Mouse (Mus musculus): ENCODE data around the gene Psmb8.

Gene Psmb8

DNA sequence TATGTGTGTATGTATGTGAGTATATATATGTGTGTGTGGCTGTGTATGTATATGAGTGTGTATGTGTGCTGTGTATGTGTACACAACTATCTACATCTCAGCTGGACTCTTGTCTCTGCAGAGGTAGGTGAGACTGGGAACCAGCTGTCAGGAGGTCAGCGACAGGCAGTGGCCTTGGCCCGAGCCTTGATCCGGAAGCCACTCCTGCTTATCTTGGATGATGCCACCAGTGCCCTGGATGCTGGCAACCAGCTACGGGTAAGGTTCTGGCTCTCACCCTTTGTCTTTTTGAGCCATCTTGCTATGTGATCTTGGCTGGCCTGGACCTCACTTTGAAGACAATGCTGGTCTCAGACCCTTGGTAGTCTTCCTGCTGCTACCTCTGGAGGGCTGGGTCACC lies 2.8 kb upstream of the Psmb8 start:
- DNase-seq, result no peak

DNA sequence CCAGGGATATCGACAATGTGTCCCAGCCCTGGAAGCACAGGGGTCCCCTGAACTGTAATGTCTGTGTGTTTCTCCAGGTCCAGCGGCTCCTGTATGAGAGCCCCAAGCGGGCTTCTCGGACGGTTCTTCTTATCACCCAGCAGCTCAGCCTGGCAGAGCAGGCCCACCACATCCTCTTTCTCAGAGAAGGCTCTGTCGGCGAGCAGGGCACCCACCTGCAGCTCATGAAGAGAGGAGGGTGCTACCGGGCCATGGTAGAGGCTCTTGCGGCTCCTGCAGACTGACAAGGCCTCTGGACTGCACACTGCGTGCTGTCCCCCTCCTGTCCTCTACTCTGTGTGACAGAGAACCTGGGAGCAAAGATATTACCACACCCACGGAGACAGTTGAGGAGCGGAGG lies 1.0 kb upstream of the Psmb8 start:
- no peak for DNase-seq

GRCm38 (mm10) chr17:34197904-34198520 lies 491 bp downstream of the Psmb8 start:
- DNase-seq, result no peak

DNA sequence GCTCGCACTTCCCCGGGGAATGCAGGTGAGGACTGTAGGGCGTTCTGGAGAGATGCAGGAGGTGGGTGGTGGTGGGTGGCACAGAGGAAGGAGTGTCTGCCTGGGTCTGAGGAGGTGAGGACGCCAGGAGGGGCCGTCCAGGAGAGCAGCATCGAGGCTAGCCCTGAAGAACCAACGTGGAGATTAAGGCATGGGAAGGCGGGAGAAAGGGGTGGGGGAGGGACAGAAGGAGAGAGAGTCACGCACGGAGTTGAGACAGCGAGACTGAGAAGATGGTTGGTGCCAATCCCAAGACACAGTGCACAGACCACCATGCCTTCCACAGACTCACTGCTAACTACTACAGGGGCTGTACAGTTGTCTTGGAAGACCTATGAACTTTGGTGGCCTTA lies 996 bp downstream of the Psmb8 start:
- no peak for DNase-seq

- DNase-seq, result no peak
Observed at GRCm38 (mm10) chr17:34199050-34199619, 1.6 kb downstream of the Psmb8 start.

GRCm38 (mm10) chr17:34200047-34200446 lies 2.5 kb downstream of the Psmb8 start:
- DNase-seq, result no peak

DNA sequence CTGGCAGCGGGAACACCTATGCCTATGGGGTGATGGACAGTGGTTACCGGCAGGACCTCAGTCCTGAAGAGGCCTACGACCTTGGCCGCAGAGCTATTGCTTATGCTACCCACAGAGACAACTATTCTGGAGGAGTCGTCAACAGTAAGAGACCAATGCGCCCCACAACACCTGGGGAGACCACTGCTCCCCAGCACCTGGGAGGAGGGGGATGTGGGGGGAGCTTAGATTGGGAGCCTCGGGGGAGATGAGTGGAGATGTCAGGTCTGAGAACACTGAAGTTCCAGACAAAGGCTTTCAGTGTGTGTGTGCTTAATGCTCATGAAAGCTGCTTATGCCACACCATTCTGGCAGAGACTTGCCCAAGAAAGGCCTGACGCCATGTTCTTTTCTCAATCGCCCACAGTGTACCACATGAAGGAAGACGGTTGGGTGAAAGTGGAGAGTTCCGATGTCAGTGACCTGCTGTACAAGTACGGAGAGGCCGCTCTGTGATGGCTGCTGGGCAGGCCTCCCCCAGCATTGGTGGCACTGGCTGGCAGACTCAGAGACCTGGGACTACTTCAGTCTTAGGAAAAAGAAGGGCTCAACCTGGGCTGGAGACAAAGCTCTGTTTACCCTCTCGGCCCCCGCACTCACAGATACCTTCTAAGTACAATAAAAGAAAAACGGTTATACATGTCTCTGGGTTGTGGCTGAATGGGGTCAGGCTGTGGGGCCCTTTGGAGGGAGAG lies 3.4 kb downstream of the Psmb8 start:
- DNase-seq, result no peak

- DNase-seq, result no peak
Observed at GRCm38 (mm10) chr17:34201506-34202055, 4.1 kb downstream of the Psmb8 start.

DNA sequence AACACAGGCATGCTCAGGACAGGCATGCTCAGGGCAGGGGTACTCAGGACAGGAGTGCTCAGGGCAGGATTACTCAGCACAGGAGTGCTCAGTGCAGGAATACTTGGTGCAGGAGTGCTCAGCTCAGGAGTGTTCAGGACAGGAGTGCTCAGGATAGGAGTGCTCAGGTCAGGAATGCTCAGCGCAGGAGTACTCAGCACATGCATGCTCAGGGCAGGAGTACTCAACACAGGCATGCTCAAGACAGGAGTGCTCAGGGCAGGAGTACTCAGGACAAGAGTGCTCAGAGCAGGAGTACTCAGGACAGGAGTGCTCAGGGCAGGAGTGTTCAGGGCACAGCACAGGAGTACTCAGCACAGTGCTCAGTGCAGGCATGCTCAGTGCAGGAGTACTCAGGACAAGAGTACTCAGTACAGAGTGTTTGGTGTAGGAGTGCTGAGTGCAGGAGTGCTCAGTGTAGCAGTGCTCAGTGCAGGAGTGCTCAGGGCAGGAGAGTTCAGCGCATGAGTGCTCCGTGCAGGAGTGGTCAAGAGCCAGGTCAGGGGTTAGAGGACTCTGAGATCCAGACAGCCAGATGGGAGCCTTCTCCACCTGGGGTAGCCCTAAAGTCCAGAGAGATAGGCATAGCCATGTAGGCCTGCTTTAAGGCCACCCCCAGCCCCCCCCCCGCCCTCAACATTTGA lies 5.4 kb downstream of the Psmb8 start:
- DNase-seq, result no peak

- DNase-seq, result no peak
Observed at GRCm38 (mm10) chr17:34203444-34203843, 5.9 kb downstream of the Psmb8 start, which contains the start of gene Tap2. Tap2 (plus strand) TSS chr17:34203527.

DNA sequence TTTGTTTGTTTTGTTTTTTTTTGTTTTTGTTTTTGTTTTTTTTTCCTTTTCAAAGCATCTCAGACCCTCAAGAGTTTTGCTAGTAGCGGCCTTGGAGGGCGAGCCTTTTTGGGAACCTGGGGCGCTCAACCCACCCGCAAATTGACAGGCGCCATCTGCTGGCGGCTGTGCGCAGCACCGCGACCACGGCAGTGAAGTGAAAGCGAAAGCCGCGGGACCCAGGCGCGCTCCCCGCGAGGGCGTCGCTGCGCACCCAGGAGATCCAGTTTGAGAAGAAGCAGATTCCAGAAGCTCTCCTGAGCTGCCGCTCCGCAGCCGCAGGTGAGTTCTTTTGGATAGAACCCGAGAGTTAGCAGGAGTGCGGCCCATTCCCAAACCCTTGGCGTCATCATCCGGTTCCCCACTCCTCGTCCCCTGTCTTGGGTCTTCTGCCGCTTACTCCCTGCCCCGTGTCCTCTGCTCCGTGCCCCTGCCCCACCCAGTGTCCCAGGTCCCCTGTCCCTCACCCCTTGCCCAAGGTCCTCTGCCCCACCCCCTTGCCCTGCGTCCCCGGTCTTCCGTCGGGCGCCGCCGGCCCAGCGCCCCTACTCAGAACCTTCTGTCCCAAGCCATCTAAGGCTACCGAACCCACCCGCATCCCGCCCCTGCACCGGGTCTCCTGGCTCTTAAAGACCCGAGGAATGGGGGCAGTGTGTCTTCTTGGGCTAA lies 6.9 kb downstream of the Psmb8 start:
- peak; percentile 84 for DNase-seq

GRCm38 (mm10) chr17:34205021-34205745 lies 7.7 kb downstream of the Psmb8 start:
- DNase-seq, result no peak

GRCm38 (mm10) chr17:34205746-34206176 lies 8.2 kb downstream of the Psmb8 start:
- DNase-seq, result no peak

GRCm38 (mm10) chr17:34206731-34207130 lies 9.2 kb downstream of the Psmb8 start:
- DNase-seq, result no peak

GRCm38 (mm10) chr17:34207456-34207855 lies 9.9 kb downstream of the Psmb8 start:
- no peak for DNase-seq

DNA sequence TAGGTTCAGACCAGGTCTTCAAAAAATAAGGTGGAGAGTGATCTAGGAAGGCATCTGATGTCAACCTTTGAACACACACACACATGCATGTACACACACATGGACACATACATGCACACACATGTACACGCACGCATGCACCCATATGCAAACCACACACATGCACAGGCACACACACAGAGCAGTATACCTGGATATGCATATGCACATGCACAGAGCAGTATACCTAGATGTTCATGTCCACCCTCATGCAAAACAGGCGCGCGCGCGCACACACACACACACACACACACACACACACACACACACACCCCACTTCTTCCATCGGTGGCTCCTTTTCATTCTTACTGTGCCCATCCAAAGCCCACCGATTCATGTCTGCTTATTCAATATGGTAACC lies 10.3 kb downstream of the Psmb8 start:
- DNase-seq, result no peak

- DNase-seq, result no peak
Observed at GRCm38 (mm10) chr17:34208421-34208820, 10.9 kb downstream of the Psmb8 start.

DNA sequence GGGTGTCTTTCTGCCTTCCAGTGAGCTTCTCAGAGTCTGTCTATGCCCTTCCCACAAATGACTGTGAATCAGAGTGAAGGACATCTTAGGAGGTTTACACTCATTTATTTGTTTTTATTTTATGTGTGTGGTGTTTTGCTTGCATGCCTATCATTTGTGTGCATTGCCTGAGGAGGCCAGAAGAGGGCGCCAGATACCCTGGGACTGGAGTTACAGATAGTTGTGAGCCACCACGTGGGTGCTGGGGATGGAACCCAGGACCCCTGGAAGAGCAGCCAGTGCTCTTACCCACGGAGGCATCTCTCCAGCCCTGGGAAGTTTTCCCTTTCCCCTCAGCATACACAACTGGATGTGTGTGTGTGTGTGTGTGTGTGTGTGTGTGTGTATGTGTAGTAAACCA lies 12.2 kb downstream of the Psmb8 start:
- no peak for DNase-seq

DNA sequence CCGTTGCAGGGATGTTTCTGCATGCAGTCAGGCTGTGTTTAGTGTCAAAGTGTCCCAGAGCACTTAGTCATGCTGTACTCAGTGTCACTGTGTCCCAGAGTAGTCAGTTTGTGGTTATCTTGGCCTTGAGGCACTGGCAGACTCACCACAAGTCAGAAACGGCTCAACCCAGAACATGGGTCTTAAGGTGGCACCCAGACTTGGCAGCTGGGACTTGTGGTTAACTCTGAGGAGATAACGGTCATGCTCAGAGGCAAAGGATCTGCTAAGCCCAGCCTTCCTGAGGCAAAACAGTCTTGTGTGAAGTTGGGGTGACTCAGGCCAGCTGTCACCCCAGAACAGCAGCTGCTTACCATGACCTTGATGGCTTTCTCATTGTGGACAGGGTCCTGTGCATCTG lies 13.1 kb downstream of the Psmb8 start:
- no peak for DNase-seq

GRCm38 (mm10) chr17:34211746-34212365 lies 14.3 kb downstream of the Psmb8 start:
- no peak for DNase-seq

GRCm38 (mm10) chr17:34213936-34214335 lies 16.4 kb downstream of the Psmb8 start:
- no peak for DNase-seq

- DNase-seq, result no peak
Observed at GRCm38 (mm10) chr17:34215176-34215575, 17.7 kb downstream of the Psmb8 start.

Measured in cerebellum, adult 8-10 months (tissue).